Mouse (Mus musculus): ENCODE measurements at regions not wholly inside any gene's neighbourhood (a gene's known extent, or its start where the extent isn't known, plus 50 kb on each side); places are given as distances from the start of the nearest gene placed in this dataset.

DNA sequence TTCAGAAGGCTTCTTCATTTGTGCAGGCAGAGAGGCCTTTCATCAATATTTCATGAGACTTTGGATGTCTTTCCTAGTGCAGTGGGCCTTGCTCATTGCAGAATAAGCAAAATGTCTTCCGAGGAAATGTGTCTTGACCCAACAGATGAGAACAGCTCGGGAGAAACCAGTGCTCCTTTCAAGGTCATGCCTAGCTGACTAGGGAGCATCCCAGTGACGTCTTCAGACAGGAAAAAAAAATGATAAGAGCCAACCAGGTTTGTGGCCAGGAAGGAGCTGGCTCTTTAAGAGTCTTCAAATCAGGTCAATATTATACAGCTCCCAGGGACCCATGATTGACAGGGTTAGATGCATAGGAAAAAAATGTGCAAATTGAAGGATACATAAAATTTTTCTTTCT lies 224.9 kb upstream of the Sox11 start:
- TF ChIP-seq GATA1 (IDR thresholded peaks at IDR 0.05; ENCODE audit: borderline replicate concordance, low read length) (no peak), GATA2 (IDR thresholded peaks at IDR 0.05; ENCODE audit: borderline replicate concordance, low read depth, low read length) (no peak), CTCF (IDR thresholded peaks at IDR 0.05; ENCODE audit: low read depth, low read length) (no peak), TAL1 (conservative IDR thresholded peaks at IDR 0.05; ENCODE audit: low read depth, low read length) (no peak)

Measured in G1E (cell line).